ENCODE assay signal across 10 mouse cellular contexts in the genomic region with DNA sequence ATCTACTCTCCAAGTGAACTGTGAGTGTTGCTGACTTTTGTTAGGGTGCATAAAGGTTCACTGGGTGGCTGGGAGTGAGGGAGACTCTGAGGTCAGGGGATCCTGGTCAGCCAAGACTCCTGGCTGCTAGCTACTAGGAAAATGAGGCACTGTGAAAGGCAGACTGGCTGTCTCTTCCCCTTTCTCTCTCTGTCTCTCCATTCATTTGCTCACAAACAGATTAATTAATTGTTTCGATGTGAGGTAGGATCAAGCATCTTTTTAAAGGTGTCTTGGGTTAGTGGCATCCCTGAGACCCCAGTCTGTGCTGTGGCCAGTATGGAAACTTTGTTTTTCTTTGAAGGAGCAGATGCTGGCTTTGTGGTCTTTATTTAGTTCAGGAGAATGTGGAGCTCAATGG. TPM values are rescaled to one million over a fixed set of nuclear protein-coding genes. Genes with fewer than 3 reads are reported as not detected.
A peak's percentile ranks its signal among the peaks of the same experiment; 100 is the strongest.
DNase-seq lines count a peak whose midpoint lies in the region; ATAC-seq and TF ChIP-seq lines count a peak whose summit lies in the region.
"Had no signal": no experiment of that assay in that cellular context is flagged by ENCODE, and none has a peak within 500 bp of the region (broad histone marks: within the 10 kb centered on the region; RNA-seq: fewer than 3 reads in every experiment).

No protein-coding gene starts in this region.

- 34% methylated on average over 1 of the region's 1 CpGs for WGBS in kidney, adult 2 months
- 16% methylated on average over 1 of the region's 1 CpGs for WGBS in hindbrain, embryonic 13.5 days
- 0% methylated on average over 1 of the region's 1 CpGs for WGBS in midbrain, embryonic 14.5 days

- H3K9ac ChIP-seq in hindbrain, embryonic 13.5 days, result peak overlapping the region; percentile 76
- H3K9ac ChIP-seq in midbrain, embryonic 14.5 days (replicated peaks; ENCODE audit: low read length), result peak overlapping the region; percentile 50; the same call in 1 of the 2 replicates

- no peak for TF ChIP-seq POLR2A in kidney, adult 2 months (IDR thresholded peaks at IDR 0.05; ENCODE audit: low read depth, low read length)
- no peak for TF ChIP-seq POLR2A in cortical plate, adult 2 months (IDR thresholded peaks at IDR 0.05; ENCODE audit: extremely low read depth, insufficient read depth, low read length)

- peak overlapping the region; percentile 85 for H3K4me3 ChIP-seq in kidney, adult 2 months (ENCODE audit: insufficient read depth, low read depth, low read length)
- H3K4me3 ChIP-seq in cortical plate, adult 2 months (ENCODE audit: insufficient read depth, low read length), result peak overlapping the region; percentile 52
- H3K4me3 ChIP-seq in hindbrain, embryonic 13.5 days, result peak overlapping the region; percentile 54
- H3K4me3 ChIP-seq in midbrain, embryonic 14.5 days (replicated peaks; ENCODE audit: low read depth, low read length), result peak overlapping the region; percentile 41

- H3K9me3 ChIP-seq in hindbrain, embryonic 13.5 days, result no peaks in the 10 kb centered on the region
- no peaks in the 10 kb centered on the region for H3K9me3 ChIP-seq in midbrain, embryonic 14.5 days (ENCODE audit: control insufficient read depth, low read length)

- H3K27ac ChIP-seq in kidney, adult 2 months (ENCODE audit: insufficient read depth, low read depth, low read length), result peak overlapping the region; percentile 61
- no peak overlapping the region; the same call in 1 of the 2 replicates for H3K27ac ChIP-seq in cortical plate, adult 2 months (ENCODE audit: insufficient read depth, low read length)
- H3K27ac ChIP-seq in hindbrain, embryonic 13.5 days, result peak overlapping the region; percentile 81
- H3K27ac ChIP-seq in midbrain, embryonic 14.5 days (replicated peaks; ENCODE audit: low read depth, low read length), result peak overlapping the region; percentile 58

- H3K36me3 ChIP-seq in kidney, adult 2 months (ENCODE audit: control insufficient read depth, insufficient read depth, low read length), result no peaks in the 10 kb centered on the region
- H3K36me3 ChIP-seq in hindbrain, embryonic 13.5 days, result no peaks in the 10 kb centered on the region
- no peaks in the 10 kb centered on the region for H3K36me3 ChIP-seq in midbrain, embryonic 14.5 days (ENCODE audit: control insufficient read depth, insufficient read depth, low read length)
- H3K36me3 ChIP-seq: G1E had no signal

- TF ChIP-seq CTCF in kidney, adult 2 months (conservative IDR thresholded peaks at IDR 0.05; ENCODE audit: insufficient read depth, insufficient read length, low read depth, low read length), result no peak
- no peak for TF ChIP-seq CTCF in cortical plate, adult 2 months (IDR thresholded peaks at IDR 0.05; ENCODE audit: extremely low read depth, insufficient read depth, low read length)

- no peaks in the 10 kb centered on the region for H3K27me3 ChIP-seq in kidney, adult 2 months (replicated peaks; ENCODE audit: control insufficient read depth, insufficient read depth, low read length)
- H3K27me3 ChIP-seq in hindbrain, embryonic 13.5 days, result peaks cover 27% of the 10 kb centered on the region
- H3K27me3 ChIP-seq in midbrain, embryonic 14.5 days (ENCODE audit: control insufficient read depth, insufficient read depth, low read length), result peaks cover 14% of the 10 kb centered on the region

- peak; percentile 18 for DNase-seq in kidney, adult 2 months
- DNase-seq in kidney, postnatal 25 days, result no peak
- DNase-seq in midbrain, embryonic 14.5 days, result no peak
- DNase-seq in embryo, embryonic 10.5 days (ENCODE audit: low spot score), result no peak
- no peak for DNase-seq in left cerebral cortex, postnatal 25 days (ENCODE audit: low spot score in 2 of 2)
- DNase-seq in layer of hippocampus, adult 8-10 months (ENCODE audit: low spot score in 2 of 2), result no peak
- DNase-seq: thymus, postnatal 14 days had no signal

- intact Hi-C loops in left cerebral cortex, postnatal 25 days (cut with DNase I), result loop anchor here (2.0 to 5.0 kb wide), 4 partner anchors 72 to 384 kb away; no protein-coding TSS in a partner anchor

- peak overlapping the region; percentile 64 for H3K4me2 ChIP-seq in hindbrain, embryonic 13.5 days
- H3K4me2 ChIP-seq in midbrain, embryonic 14.5 days (ENCODE audit: low read length), result peak overlapping the region; percentile 63

- no peak for ATAC-seq in hindbrain, embryonic 13.5 days (ENCODE audit: low FRiP score)
- ATAC-seq in midbrain, embryonic 14.5 days (ENCODE audit: low FRiP score, low TSS enrichment), result no peak

- peaks cover 23% of the 10 kb centered on the region for H3K4me1 ChIP-seq in kidney, adult 2 months (ENCODE audit: control insufficient read depth, insufficient read depth, low read length)
- peaks cover 2% of the 10 kb centered on the region; the same call in 1 of the 2 replicates for H3K4me1 ChIP-seq in cortical plate, adult 2 months (ENCODE audit: control insufficient read depth, insufficient read depth, low read length)
- H3K4me1 ChIP-seq in hindbrain, embryonic 13.5 days (replicated peaks), result peaks cover 77% of the 10 kb centered on the region
- peaks cover 48% of the 10 kb centered on the region for H3K4me1 ChIP-seq in midbrain, embryonic 14.5 days (ENCODE audit: control insufficient read depth, insufficient read depth, low read length)

RNA-seq across cellular contexts. Expression of a gene that starts 1.0 kb away (rescaled TPM):
- polyA plus RNA-seq in kidney, adult 2 months (2012; rRNA removed), result 128 and 172 TPM in 2 replicates
- 16.7 and 17.6 TPM in 2 replicates for polyA plus RNA-seq in cortical plate, adult 2 months (2012; rRNA removed)
- polyA plus RNA-seq in hindbrain, embryonic 13.5 days (2015; fragmentation: Nextera tagmentation; extraction: Ambion mirVana), result 13.1 and 13.9 TPM in 2 replicates
- polyA plus RNA-seq in midbrain, embryonic 14.5 days (2014; fragmentation: Nextera tagmentation; extraction: Ambion mirVana), result 12.8 and 13.6 TPM in 2 replicates
- total RNA-seq in left cerebral cortex, postnatal 25 days (2021), result 1 to 10 TPM; 7.2 to 8.6 TPM
- 10 to 100 TPM; 11.4 to 13.7 (median 12.8) TPM for total RNA-seq in layer of hippocampus, adult 8-10 months (2022)
- polyA plus RNA-seq: G1E had no signal

RNA-seq across cellular contexts. Expression of a gene that starts 51.6 kb away (rescaled TPM):
- 0.05 and 0.33 TPM in 2 replicates for polyA plus RNA-seq in kidney, adult 2 months (2012; rRNA removed)
- polyA plus RNA-seq in cortical plate, adult 2 months (2012; rRNA removed), result 0.61 and 0.86 TPM in 2 replicates
- polyA plus RNA-seq in hindbrain, embryonic 13.5 days (2015; fragmentation: Nextera tagmentation; extraction: Ambion mirVana), result 0.78 and 1.6 TPM in 2 replicates
- polyA plus RNA-seq in midbrain, embryonic 14.5 days (2014; fragmentation: Nextera tagmentation; extraction: Ambion mirVana), result 0.20 and 0.31 TPM in 2 replicates
- under 1 TPM; 0.32 to 0.64 TPM for total RNA-seq in left cerebral cortex, postnatal 25 days (2021)
- 1 to 10 TPM; 1.2 to 1.9 (median 1.3) TPM for total RNA-seq in layer of hippocampus, adult 8-10 months (2022)
- polyA plus RNA-seq: G1E had no signal
